Mouse (Mus musculus) heart, embryonic 12.5 days (tissue): ENCODE measurements at regions not wholly inside any gene's neighbourhood (a gene's known extent, or its start where the extent isn't known, plus 50 kb on each side); places are given as distances from the start of the nearest gene placed in this dataset.

Experiments
- ATAC-seq: fragments of 200-750 bp; cut with Nextera tagmentation; 2 replicates; pipeline ENCODE4 v1.8.0; 2017; ENCODE audit warnings: moderate TSS enrichment, moderate library complexity; ENCODE audit not compliant: insufficient number of reproducible peaks, low FRiP score
- H3K27ac ChIP-seq: fragments of 300-500 bp; sonication (generic); 2 replicates; pipeline ENCODE4 v1.5.1; 2016; ENCODE audit warnings: mild to moderate bottlenecking, moderate library complexity; ENCODE audit not compliant: poor library complexity, severe bottlenecking
- H3K27me3 ChIP-seq: fragments of 300-500 bp; sonication (generic); replicated peaks from 2 replicates; pipeline ENCODE4 v1.6.1; 2016; ENCODE audit warnings: mild to moderate bottlenecking, moderate library complexity
- H3K36me3 ChIP-seq: fragments of 300-500 bp; sonication (generic); 2 replicates; pipeline ENCODE4 v1.6.1; 2016; ENCODE audit warnings: mild to moderate bottlenecking, moderate library complexity
- H3K4me1 ChIP-seq: fragments of 300-500 bp; sonication (generic); replicated peaks from 2 replicates; pipeline ENCODE4 v1.6.1; 2016; ENCODE audit warnings: mild to moderate bottlenecking
- H3K4me2 ChIP-seq: fragments of 300-500 bp; sonication (generic); 2 replicates; pipeline ENCODE4 v1.6.1; 2016; ENCODE audit warnings: mild to moderate bottlenecking, moderate library complexity
- H3K4me3 ChIP-seq: fragments of 300-500 bp; sonication (generic); 2 replicates; pipeline ENCODE4 v1.5.1; 2016; ENCODE audit warnings: mild to moderate bottlenecking
- H3K9ac ChIP-seq: fragments of 300-500 bp; sonication (generic); 2 replicates; pipeline ENCODE4 v1.6.1; 2016; ENCODE audit warnings: mild to moderate bottlenecking, moderate library complexity
- H3K9me3 ChIP-seq: fragments of 300-500 bp; sonication (generic); replicated peaks from 2 replicates; pipeline ENCODE4 v1.6.1; 2016; ENCODE audit warnings: mild to moderate bottlenecking, moderate library complexity
- WGBS: fragments of 180-500 bp; shearing (Covaris S2); methylation state at CpG from one replicate; pipeline ENCODE4 v1.1.7; 2016; 5-methylcytosine and 5-hydroxymethylcytosine counted together

DNA sequence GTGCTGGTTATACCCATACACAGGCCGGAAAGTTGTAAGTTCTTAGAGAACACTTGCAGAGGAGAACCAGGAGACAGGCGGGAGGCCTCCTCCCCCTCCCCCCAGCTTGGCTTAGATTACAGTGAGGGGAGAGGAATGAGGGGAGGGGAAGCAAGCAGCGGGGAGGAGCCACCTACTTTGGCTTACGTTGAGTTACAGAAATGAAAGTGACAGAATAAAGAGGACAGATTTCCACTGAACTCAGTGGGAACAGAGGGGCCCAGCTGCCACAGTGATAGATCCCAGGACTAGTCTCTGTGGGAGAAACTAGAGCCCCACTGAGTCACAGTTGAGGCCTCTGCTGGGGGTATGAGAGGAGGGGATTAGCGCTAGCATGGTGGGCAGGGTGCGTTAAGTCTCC, 86.5 kb upstream of the Gm11983 start:
- H3K4me1 ChIP-seq: peaks cover 14% of the 10 kb centered on the region; the same call in 1 of the 2 replicates
- peak; percentile 42 for ATAC-seq
- no peaks in the 10 kb centered on the region for H3K27me3 ChIP-seq
- WGBS: 10% methylated on average over 6 of the region's 6 CpGs
- no peak overlapping the region for H3K27ac ChIP-seq
- peak overlapping the region; percentile 54 for H3K4me2 ChIP-seq
- H3K4me3 ChIP-seq: peak overlapping the region; percentile 25
- H3K9me3 ChIP-seq: no peaks in the 10 kb centered on the region
- no peaks in the 10 kb centered on the region for H3K36me3 ChIP-seq
- no peak overlapping the region for H3K9ac ChIP-seq

DNA sequence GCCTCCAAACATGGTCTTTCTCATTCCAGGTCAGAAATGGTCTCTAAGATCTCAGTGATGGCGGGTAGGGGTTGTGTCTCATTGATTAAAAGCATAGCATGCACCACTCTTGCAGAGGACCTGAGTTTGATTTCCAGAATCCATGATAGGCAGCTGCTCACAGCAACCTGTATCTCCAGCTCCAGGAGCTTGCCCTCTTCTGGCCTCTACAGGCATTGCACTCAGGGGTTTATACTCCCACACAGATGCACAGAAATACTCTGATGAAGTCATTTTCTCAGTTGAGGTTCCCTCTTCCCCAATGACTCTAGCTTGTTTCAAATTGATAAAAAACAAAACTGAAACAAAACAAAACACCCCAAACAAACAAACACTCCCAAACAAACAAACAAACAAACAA, 81.1 kb upstream of the Gm11983 start:
- no peak overlapping the region for H3K9ac ChIP-seq
- no peaks in the 10 kb centered on the region for H3K27me3 ChIP-seq
- H3K9me3 ChIP-seq: peaks cover 7% of the 10 kb centered on the region; the same call in 1 of the 2 replicates
- H3K4me2 ChIP-seq: no peak overlapping the region
- H3K36me3 ChIP-seq: no peaks in the 10 kb centered on the region
- WGBS: 88% methylated on average over 1 of the region's 1 CpGs
- H3K4me3 ChIP-seq: no peak overlapping the region
- no peak overlapping the region for H3K27ac ChIP-seq
- ATAC-seq: no peak
- H3K4me1 ChIP-seq: peaks cover under 1% of the 10 kb centered on the region; the same call in 1 of the 2 replicates

DNA sequence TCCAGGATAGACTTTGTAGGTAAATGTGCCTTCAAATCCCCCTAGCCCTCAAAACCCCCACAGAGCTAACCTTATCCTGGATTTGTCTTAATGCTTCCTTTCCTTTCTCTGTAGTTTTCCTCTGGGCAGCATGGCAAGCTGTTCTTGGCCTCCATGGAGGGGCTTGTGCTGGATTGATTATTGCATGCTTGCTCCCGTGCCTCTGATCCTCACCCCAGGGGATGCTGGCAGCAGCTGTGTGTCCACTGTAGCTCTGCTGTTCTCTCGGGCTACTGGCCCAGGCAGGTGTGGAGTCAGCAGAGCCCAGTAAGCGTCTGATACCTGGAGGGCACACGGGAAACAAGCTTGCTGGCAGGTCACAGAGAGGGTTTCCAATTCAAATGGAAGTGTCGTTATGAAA, 68.2 kb upstream of the Gm11983 start:
- WGBS: 49% methylated on average over 5 of the region's 5 CpGs
- no peak overlapping the region for H3K4me3 ChIP-seq
- H3K9ac ChIP-seq: no peak overlapping the region
- H3K9me3 ChIP-seq: no peaks in the 10 kb centered on the region
- H3K36me3 ChIP-seq: no peaks in the 10 kb centered on the region
- H3K4me1 ChIP-seq: 0 out of 2 replicates have a peak, but pooled peaks cover 2% of the 10 kb centered on the region
- no peak overlapping the region for H3K4me2 ChIP-seq
- H3K27me3 ChIP-seq: no peaks in the 10 kb centered on the region; the same call in 1 of the 2 replicates
- no peak overlapping the region for H3K27ac ChIP-seq
- no peak for ATAC-seq

DNA sequence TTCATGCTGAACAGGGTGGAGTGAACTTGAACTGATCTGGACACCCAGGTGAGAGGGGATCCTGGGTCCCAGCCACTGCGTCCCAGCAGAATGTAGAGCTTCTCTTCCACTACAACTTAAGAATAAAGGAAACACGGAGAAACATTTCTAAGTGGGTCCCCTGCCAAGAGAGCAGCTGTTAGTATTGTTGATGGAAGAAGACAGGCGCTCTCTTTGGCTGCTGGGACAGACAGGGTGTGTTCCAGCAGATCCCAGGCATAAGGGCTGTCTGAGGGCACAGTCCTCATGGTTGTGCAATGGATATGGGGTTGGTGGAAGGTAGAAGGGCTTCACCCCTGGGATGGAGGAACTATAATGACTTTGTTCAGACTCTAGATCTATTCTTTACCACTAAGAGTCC, 65.5 kb upstream of the Gm11983 start:
- WGBS: 66% methylated on average over 3 of the region's 3 CpGs

DNA sequence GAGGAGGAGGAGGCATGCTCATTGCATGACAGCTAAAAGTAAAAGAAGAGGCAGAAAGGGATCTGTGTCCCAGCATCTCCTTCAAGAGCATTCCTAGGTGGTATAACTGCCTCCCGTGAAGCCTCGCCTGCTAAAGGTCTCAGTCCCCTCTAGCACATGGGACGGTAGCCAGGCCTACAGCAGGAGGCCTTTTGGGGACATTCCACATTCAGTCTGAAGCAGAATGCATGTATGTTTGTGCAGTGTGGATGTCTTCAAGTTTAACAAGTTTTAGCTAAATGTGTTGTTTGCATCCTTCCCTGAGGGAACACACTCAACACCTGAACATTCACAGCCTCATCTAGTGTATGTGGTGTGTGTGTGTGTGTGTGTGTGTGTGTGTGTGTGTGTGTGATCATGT, 64.8 kb upstream of the Gm11983 start:
- WGBS: 73% methylated on average over 3 of the region's 3 CpGs

More for the DNA sequence above, 65.5 kb upstream of the Gm11983 start:
- Histone ChIP-seq H3K4me2 (no peak overlapping the region), H3K4me1 (0 out of 2 replicates have a peak, but pooled peaks cover 3% of the 10 kb centered on the region), H3K9ac (no peak overlapping the region), H3K27ac (no peak overlapping the region), H3K36me3 (no peaks in the 10 kb centered on the region), H3K4me3 (no peak overlapping the region), H3K27me3 (no peaks in the 10 kb centered on the region; the same call in 1 of the 2 replicates), H3K9me3 (no peaks in the 10 kb centered on the region)
- ATAC-seq: no peak

DNA sequence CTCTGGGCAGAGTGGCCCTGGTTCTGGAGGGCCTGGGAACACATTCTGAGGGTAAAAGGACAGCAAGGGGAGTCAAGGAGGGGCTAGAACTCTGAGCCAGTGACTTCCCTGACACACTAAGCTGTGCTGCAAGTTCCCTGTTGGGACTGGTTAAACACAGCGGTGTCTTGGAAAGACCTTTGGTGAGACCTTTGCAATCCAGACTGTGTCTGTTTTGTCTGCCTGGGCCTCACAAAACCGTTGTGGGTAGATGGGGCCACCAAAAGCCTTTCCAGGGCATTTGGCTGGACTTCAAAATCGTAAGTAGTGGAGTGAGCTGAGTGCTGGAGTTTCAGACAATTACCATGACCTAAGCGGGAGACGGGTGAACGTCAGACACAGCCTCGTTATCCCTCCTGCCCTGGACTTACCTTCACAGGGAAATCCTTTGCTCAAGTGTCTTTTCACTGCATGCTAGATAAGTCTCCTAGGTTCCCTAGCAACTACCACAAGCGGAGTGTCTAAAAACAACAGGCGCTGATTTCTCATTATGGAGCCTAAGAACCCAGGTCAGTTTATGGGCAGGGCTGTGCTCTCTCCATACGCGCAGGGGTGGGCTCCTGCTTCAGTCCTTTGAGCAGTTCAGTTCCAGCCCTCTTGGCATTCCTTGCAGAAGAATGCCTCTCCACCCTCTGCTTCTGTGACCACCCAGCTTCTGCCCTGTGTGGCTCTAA, 63.5 kb upstream of the Gm11983 start:
- no peaks in the 10 kb centered on the region for H3K36me3 ChIP-seq
- no peak overlapping the region for H3K27ac ChIP-seq
- H3K4me3 ChIP-seq: no peak overlapping the region
- H3K9ac ChIP-seq: no peak overlapping the region
- no peaks in the 10 kb centered on the region; the same call in 1 of the 2 replicates for H3K27me3 ChIP-seq
- 37% methylated on average over 11 of the region's 11 CpGs for WGBS
- no peaks in the 10 kb centered on the region for H3K9me3 ChIP-seq
- 0 out of 2 replicates have a peak overlapping the region, but pooled peaks have one; percentile 0 for H3K4me2 ChIP-seq
- H3K4me1 ChIP-seq: 0 out of 2 replicates have a peak, but pooled peaks cover 3% of the 10 kb centered on the region
- 0 out of 2 replicates have a peak, but pooled peaks have one; percentile 29 for ATAC-seq

More for the DNA sequence above, 64.8 kb upstream of the Gm11983 start:
- Histone ChIP-seq H3K36me3 (no peaks in the 10 kb centered on the region), H3K9ac (no peak overlapping the region), H3K4me2 (no peak overlapping the region), H3K9me3 (no peaks in the 10 kb centered on the region), H3K4me3 (no peak overlapping the region), H3K27ac (no peak overlapping the region), H3K27me3 (no peaks in the 10 kb centered on the region; the same call in 1 of the 2 replicates), H3K4me1 (0 out of 2 replicates have a peak, but pooled peaks cover 3% of the 10 kb centered on the region)
- ATAC-seq: no peak

DNA sequence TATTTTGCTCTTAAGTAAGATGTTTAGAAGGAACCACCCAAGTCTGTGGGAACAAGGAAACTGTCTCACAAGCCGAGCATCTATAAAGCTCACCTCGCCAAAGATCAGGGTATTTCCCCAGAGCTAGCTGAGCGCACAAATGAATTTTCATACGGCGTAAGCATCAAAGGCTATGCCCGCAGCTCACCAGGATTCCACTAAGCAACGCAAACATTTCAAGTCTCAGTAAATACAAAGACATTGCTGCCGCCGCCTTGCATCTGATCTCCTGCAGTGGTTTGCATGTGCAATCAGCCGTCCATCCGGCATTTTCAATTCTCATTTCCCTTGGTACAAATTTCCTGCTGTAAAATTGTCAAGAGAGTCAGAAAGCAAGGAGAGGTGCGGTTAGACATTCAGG, 62.9 kb upstream of the Gm11983 start:
- no peak overlapping the region for H3K27ac ChIP-seq

DNA sequence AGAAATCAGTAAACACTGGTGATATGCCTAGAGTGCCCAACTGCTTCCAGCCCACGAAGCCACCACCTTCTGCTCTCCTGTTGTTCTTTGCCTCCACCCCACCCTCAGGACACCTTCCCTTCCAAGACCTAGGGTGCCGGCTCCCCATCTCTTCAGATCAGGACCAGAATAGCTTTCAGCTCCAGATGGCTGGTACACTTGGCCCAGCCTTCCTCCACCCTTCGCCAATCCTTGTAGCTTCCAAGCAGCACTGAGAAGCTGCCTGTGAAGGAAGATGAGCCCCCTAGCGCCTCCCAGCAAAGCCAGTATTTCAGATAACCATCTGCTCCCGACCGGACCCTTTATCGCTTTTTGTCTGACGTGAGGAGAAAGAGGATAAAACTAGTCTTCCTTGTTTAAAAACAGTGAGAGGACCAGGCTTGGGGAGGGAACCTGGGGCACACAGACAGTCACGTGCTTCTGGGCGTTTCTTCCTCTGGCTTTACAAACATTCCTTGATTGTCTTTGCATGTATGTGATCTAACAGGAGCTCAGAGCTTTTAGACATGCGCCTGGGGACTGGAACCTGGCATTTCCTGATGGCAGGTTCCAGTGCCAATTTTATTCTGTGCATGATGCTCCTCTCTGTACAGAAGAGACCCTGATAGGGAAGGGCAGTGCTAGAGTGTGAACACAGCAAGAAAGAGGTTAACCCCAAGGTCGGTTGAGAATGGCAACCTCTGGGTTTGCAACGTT, 62.0 kb upstream of the Gm11983 start:
- WGBS: 61% methylated on average over 13 of the region's 13 CpGs
- H3K4me2 ChIP-seq: no peak overlapping the region
- H3K9ac ChIP-seq: no peak overlapping the region
- H3K27me3 ChIP-seq: no peaks in the 10 kb centered on the region; the same call in 1 of the 2 replicates
- H3K4me1 ChIP-seq: 0 out of 2 replicates have a peak, but pooled peaks cover 3% of the 10 kb centered on the region
- H3K36me3 ChIP-seq: no peaks in the 10 kb centered on the region
- H3K4me3 ChIP-seq: no peak overlapping the region
- no peak for ATAC-seq
- no peaks in the 10 kb centered on the region for H3K9me3 ChIP-seq
- no peak overlapping the region for H3K27ac ChIP-seq

More for the DNA sequence above, 62.9 kb upstream of the Gm11983 start:
- Histone ChIP-seq H3K4me2 (no peak overlapping the region), H3K36me3 (no peaks in the 10 kb centered on the region), H3K4me1 (0 out of 2 replicates have a peak, but pooled peaks cover 3% of the 10 kb centered on the region), H3K4me3 (no peak overlapping the region), H3K27me3 (no peaks in the 10 kb centered on the region; the same call in 1 of the 2 replicates), H3K9ac (no peak overlapping the region), H3K9me3 (no peaks in the 10 kb centered on the region)
- no peak for ATAC-seq
- WGBS: 74% methylated on average over 12 of the region's 12 CpGs

DNA sequence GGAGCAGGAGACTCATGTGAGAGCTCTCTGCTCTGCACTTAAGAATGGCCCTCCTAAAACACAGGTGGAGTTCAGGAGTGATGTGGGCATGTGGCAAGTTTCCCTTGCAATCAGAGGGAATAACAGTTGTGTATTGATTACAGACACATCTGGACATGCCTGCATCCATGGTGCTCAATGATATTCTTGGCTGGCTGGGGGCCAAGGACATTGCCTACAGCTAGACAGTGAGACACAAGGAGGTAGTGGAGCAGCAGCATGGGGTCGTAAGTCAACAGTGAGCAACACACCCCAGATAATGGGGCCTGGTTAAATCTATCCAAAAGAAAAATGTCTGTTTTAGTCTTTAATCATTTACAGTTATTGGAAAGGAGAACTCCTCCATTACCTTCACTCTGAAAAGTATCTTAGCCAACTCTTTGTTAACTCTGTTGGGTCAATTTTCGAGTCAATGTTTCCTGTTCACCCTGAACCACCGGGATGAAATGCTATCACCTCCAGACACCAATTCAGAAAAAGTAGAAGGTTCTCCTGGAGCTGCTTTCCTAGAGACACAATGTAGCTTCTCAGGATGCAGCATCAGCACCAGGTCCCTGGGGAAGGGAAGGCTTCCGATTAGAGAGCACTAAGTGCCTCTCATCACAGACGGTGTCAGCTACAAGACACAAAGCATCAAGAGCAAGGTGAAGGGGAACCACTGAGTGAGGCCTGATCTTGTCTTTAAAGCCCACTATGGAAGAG, 61.1 kb upstream of the Gm11983 start:
- WGBS: 75% methylated on average over 5 of the region's 5 CpGs
- Histone ChIP-seq H3K27me3 (no peaks in the 10 kb centered on the region; the same call in 1 of the 2 replicates), H3K9ac (no peak overlapping the region), H3K36me3 (no peaks in the 10 kb centered on the region), H3K4me3 (no peak overlapping the region), H3K4me2 (no peak overlapping the region), H3K27ac (no peak overlapping the region), H3K4me1 (0 out of 2 replicates have a peak, but pooled peaks cover 3% of the 10 kb centered on the region), H3K9me3 (no peaks in the 10 kb centered on the region)
- no peak for ATAC-seq

DNA sequence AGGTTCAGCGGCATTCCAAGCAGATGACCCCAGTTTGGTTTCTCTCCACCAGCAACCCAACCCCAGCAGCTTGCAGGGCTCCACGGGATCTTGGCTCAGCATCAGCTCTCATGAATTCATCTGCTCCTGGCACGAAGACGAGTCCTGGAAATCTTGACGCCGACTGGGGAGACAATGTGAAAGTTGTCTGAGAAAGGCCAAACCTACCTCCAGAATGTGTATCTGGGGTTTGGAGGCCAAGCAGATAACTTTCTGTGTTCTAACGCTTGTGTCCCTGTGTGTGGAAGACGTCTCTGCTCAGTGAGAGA, 58.3 kb upstream of the Gm11983 start:
- Histone ChIP-seq H3K4me1 (0 out of 2 replicates have a peak, but pooled peaks cover 2% of the 10 kb centered on the region), H3K36me3 (no peaks in the 10 kb centered on the region), H3K4me3 (no peak overlapping the region), H3K27me3 (no peaks in the 10 kb centered on the region), H3K9ac (no peak overlapping the region), H3K27ac (no peak overlapping the region), H3K4me2 (no peak overlapping the region), H3K9me3 (no peaks in the 10 kb centered on the region)
- no peak for ATAC-seq
- whole genome bisulfite sequencing: 46% methylated on average over 8 of the region's 8 CpGs
